Mouse (Mus musculus): ENCODE data around the gene Stx1b. TPM values are rescaled to one million over a fixed set of nuclear protein-coding genes. Genes with fewer than 3 reads are reported as not detected.
"Not testable (repeated sequence)": the region's sequence is repeated elsewhere in the genome, so short reads cannot be mapped to it uniquely, and the experiment has no call there.

Stx1b gene
- polyA plus RNA-seq, 1 experiment = 2.4 TPM

DNA sequence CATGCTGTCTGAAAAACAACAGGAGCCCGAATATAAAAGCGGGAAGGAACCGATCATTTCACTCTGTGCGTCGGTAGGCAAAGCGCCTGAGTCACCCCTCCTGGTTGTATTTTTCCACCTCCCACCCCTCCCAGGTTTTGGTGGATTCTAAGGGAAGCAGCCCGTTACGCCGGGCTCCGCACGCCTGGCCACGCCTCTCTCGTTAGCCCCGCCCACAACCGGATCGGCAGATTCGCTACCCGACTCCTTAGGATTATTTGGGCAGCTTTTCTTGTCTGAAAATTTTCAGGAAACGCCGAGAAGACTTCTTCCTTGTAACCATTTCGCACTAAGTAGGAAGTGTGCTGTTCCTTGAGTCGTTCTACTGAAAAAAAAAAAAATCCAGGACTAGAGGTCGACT, 47.9 kb downstream of the Stx1b start, which contains the start of gene Setd1a:
Gene Setd1a, plus strand, starts transcription at position 245 of the 400 bp plus-strand sequence.
- TF ChIP-seq POLR2A (IDR thresholded peaks at IDR 0.05; ENCODE audit: low read depth, low read length) = peak; percentile 11
- TF ChIP-seq CTCF (conservative IDR thresholded peaks at IDR 0.05; ENCODE audit: insufficient read depth, insufficient read length, low read depth, low read length) = no peak
- Histone ChIP-seq H3K27ac (ENCODE audit: insufficient read depth, low read depth, low read length) (peak within 1 kb of the TSS; percentile 100), H3K4me3 (ENCODE audit: insufficient read depth, low read depth, low read length) (peak within 1 kb of the TSS; percentile 90), H3K27me3 (replicated peaks; ENCODE audit: control insufficient read depth, insufficient read depth, low read length) (no peaks in the 10 kb centered on the region), H3K36me3 (ENCODE audit: control insufficient read depth, insufficient read depth, low read length) (no peaks in the 10 kb centered on the region), H3K4me1 (ENCODE audit: control insufficient read depth, insufficient read depth, low read length) (peaks cover 3% of the 10 kb centered on the region; the same call in 1 of the 2 replicates)
- WGBS = 0% methylated on average over 23 of the region's 23 CpGs
- peak; percentile 91 for DNase-seq

DNA sequence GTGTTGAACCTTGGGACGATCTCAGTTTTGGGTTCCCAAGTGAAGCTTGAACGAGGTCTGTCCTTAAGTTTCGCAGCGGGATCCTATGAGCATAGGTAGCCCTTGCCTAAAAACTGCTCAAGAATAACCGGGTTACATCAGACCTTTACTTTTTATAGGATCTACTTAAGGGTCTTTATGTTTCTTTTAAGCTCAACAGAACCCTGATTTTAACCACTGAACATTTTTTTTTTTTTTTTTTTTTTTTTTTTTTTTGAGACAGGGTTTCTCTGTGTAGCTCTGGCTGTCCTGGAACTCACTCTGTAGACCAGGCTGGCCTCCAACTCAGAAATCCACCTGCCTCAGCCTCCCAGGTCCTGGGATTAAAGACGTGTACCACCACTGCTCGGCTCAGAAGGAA, 48.5 kb downstream of the Stx1b start:
- 65% methylated on average over 7 of the region's 7 CpGs for WGBS
- Histone ChIP-seq H3K4me3 (ENCODE audit: insufficient read depth, low read depth, low read length) (peak overlapping the region; percentile 90), H3K27ac (ENCODE audit: insufficient read depth, low read depth, low read length) (peak overlapping the region; percentile 100)
- not testable (repeated sequence) for H3K4me1 ChIP-seq (ENCODE audit: control insufficient read depth, insufficient read depth, low read length); H3K27me3 ChIP-seq (replicated peaks; ENCODE audit: control insufficient read depth, insufficient read depth, low read length); H3K36me3 ChIP-seq (ENCODE audit: control insufficient read depth, insufficient read depth, low read length); DNase-seq

DNA sequence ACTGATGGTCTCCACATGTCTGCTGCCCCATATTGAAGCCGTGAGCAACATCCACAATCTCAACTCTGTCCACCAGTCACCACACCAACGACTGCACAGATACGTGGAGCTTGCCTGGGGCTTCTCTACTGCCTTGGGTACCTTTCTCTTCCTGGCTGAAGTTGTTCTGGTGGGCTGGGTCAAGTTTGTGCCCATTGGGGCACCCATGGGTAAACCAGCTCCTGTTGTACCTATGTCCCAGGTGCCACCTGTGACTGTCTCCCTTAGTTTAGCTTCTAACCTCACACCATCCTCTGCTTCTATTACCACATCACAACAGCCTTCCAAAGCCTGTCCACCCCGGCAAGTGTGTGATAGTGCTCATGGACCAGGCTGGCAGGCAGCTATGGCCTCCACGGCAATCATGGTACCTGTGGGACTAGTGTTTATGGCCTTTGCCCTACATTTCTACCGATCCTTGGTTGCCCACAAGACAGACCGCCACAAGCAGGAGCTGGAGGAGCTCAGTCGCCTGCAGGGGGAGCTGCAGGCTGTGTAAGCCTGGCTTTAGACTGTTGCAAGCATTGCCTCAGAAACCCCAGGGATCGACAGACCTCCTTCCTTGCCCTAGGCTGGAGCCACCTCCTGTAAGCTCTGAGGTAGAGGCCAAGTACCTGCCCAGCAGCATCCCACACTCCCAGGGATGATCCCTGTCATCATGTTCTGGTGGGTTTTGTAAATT, 50.5 kb downstream of the Stx1b start:
- Histone ChIP-seq H3K4me3 (ENCODE audit: insufficient read depth, low read depth, low read length) (no peak overlapping the region), H3K4me1 (ENCODE audit: control insufficient read depth, insufficient read depth, low read length) (peaks cover 9% of the 10 kb centered on the region; the same call in 1 of the 2 replicates), H3K27ac (ENCODE audit: insufficient read depth, low read depth, low read length) (no peak overlapping the region), H3K36me3 (ENCODE audit: control insufficient read depth, insufficient read depth, low read length) (no peaks in the 10 kb centered on the region), H3K27me3 (replicated peaks; ENCODE audit: control insufficient read depth, insufficient read depth, low read length) (no peaks in the 10 kb centered on the region)
- DNase-seq = peak; percentile 76
- TF ChIP-seq CTCF (conservative IDR thresholded peaks at IDR 0.05; ENCODE audit: insufficient read depth, insufficient read length, low read depth, low read length) = peak; percentile 84
- TF ChIP-seq POLR2A (IDR thresholded peaks at IDR 0.05; ENCODE audit: low read depth, low read length) = no peak
- 37% methylated on average over 9 of the region's 9 CpGs for WGBS

DNA sequence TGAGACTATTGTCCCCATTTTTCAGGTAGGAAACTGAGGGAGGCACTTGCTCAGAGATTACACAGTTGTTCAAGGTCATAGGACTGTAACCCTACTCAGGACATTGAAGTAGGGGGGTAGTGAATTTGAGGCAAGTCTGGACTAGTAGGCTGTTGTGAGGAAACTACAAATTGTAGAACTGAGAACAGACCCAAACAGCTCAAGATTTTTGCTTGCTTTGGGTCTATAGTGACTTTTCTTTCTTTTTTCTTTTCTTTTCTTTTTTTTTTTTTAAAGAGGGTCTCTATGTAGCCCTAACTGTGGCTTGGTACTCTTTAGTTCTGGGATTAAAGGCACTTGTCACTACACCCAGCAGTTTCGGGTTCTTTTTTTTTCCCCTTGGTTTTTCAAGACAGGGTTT, 51.8 kb downstream of the Stx1b start:
- TF ChIP-seq CTCF (conservative IDR thresholded peaks at IDR 0.05; ENCODE audit: insufficient read depth, insufficient read length, low read depth, low read length) (no peak), POLR2A (IDR thresholded peaks at IDR 0.05; ENCODE audit: low read depth, low read length) (no peak)
- Histone ChIP-seq H3K27ac (ENCODE audit: insufficient read depth, low read depth, low read length) (no peak overlapping the region), H3K36me3 (ENCODE audit: control insufficient read depth, insufficient read depth, low read length) (no peaks in the 10 kb centered on the region), H3K4me3 (ENCODE audit: insufficient read depth, low read depth, low read length) (no peak overlapping the region), H3K27me3 (replicated peaks; ENCODE audit: control insufficient read depth, insufficient read depth, low read length) (no peaks in the 10 kb centered on the region), H3K4me1 (ENCODE audit: control insufficient read depth, insufficient read depth, low read length) (peaks cover 6% of the 10 kb centered on the region; the same call in 1 of the 2 replicates)
- no peak for DNase-seq
- WGBS = 92% methylated on average over 1 of the region's 1 CpGs

DNA sequence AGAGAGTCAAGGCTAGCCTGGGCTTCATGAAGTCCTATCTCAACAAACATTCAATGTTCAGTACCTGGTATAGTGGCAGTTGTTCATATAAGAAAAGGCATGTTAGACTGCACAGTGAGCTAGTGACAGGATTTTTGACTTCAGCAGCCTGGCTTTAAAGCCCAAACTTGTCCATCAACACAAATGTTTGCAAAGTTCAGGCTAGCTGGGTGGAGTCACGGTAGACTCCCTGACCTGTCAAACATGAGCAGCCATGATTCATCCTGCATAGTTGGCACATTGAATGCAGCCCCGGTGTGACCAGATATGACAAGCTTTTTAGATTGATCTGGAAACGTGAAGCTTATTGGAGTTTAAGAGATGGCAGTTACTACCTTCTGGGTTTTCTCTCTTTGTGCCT, 52.3 kb downstream of the Stx1b start:
- TF ChIP-seq CTCF (conservative IDR thresholded peaks at IDR 0.05; ENCODE audit: insufficient read depth, insufficient read length, low read depth, low read length) (no peak), POLR2A (IDR thresholded peaks at IDR 0.05; ENCODE audit: low read depth, low read length) (no peak)
- H3K4me1 ChIP-seq (ENCODE audit: control insufficient read depth, insufficient read depth, low read length) = peaks cover 6% of the 10 kb centered on the region; the same call in 1 of the 2 replicates
- no peak for DNase-seq
- H3K36me3 ChIP-seq (ENCODE audit: control insufficient read depth, insufficient read depth, low read length) = no peaks in the 10 kb centered on the region
- WGBS = 42% methylated on average over 3 of the region's 3 CpGs
- H3K27me3 ChIP-seq (replicated peaks; ENCODE audit: control insufficient read depth, insufficient read depth, low read length) = no peaks in the 10 kb centered on the region
- H3K4me3 ChIP-seq (ENCODE audit: insufficient read depth, low read depth, low read length) = no peak overlapping the region
- H3K27ac ChIP-seq (ENCODE audit: insufficient read depth, low read depth, low read length) = no peak overlapping the region

DNA sequence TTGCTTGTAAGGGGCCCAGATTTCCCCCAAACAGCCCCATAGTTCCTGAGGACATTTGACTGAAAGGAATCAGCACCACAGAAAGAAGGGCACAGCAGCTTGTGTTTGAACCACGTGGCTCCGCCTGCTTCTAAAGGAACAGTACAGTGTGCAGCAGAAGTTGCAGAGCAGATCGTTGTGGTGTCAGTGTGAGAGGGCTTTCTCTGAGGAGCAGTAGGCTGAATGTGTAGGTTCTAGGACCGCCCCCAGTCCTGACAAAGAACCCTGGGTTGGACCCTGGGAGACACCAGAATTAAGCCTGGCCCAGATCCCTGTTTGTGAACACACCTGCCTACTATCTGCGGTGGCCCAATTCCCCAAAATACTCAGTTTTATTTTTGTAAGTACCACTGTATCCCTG, 53.1 kb downstream of the Stx1b start:
- DNase-seq = no peak
- H3K36me3 ChIP-seq (ENCODE audit: control insufficient read depth, insufficient read depth, low read length) = no peaks in the 10 kb centered on the region
- TF ChIP-seq CTCF (conservative IDR thresholded peaks at IDR 0.05; ENCODE audit: insufficient read depth, insufficient read length, low read depth, low read length) (no peak), POLR2A (IDR thresholded peaks at IDR 0.05; ENCODE audit: low read depth, low read length) (no peak)
- peaks cover 6% of the 10 kb centered on the region; the same call in 1 of the 2 replicates for H3K4me1 ChIP-seq (ENCODE audit: control insufficient read depth, insufficient read depth, low read length)
- H3K4me3 ChIP-seq (ENCODE audit: insufficient read depth, low read depth, low read length) = no peak overlapping the region
- no peak overlapping the region for H3K27ac ChIP-seq (ENCODE audit: insufficient read depth, low read depth, low read length)
- 69% methylated on average over 5 of the region's 5 CpGs for WGBS
- no peaks in the 10 kb centered on the region for H3K27me3 ChIP-seq (replicated peaks; ENCODE audit: control insufficient read depth, insufficient read depth, low read length)

DNA sequence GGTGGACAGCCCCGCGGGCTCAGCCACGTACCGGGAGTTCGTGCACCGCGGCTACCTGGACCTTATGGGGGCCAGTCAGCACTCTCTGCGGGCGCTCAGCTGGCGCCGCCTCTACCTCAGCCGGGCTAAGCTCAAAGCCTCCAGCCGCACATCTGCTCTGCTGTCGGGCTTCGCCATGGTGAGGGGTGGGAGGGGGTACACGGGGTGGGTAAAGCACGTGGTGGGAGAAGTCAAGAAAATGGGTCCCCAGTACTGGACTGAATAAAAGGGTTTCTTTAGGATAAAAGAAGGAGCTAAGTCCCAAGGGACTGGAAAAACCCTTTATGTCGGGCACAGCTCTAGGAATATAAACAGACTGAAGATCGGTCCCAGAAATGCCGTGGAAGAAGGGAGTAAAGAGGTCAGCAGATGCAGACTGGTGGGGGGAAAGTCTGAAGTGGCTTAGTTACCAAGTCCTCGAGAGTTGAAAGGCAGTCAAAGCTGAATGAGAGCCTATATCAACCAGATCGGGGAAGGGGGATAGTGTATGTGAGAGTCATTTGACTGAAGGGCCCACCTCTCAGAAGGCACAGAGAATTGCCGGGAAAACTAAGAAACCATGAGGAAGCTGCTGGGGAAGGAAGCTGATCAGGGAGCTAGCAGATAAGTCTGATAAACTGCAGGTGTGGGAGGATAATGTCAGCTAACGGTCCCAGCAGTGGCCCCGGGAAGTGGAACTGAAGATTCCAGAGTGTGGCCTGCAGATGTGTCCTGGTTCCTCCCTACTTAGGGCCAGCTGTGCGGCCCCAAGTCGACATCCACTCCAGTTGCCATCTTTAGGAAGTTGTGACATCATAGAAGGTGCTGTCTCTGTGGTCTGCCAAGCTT, 54.1 kb downstream of the Stx1b start:
- peak overlapping the region; percentile 95 for H3K4me3 ChIP-seq (ENCODE audit: insufficient read depth, low read depth, low read length)
- TF ChIP-seq POLR2A (IDR thresholded peaks at IDR 0.05; ENCODE audit: low read depth, low read length) (no peak), CTCF (conservative IDR thresholded peaks at IDR 0.05; ENCODE audit: insufficient read depth, insufficient read length, low read depth, low read length) (no peak)
- WGBS = 3% methylated on average over 27 of the region's 27 CpGs
- no peaks in the 10 kb centered on the region for H3K27me3 ChIP-seq (replicated peaks; ENCODE audit: control insufficient read depth, insufficient read depth, low read length)
- DNase-seq = peak; percentile 19
- no peaks in the 10 kb centered on the region for H3K36me3 ChIP-seq (ENCODE audit: control insufficient read depth, insufficient read depth, low read length)
- H3K27ac ChIP-seq (ENCODE audit: insufficient read depth, low read depth, low read length) = peak overlapping the region; percentile 83
- H3K4me1 ChIP-seq (ENCODE audit: control insufficient read depth, insufficient read depth, low read length) = peaks cover 6% of the 10 kb centered on the region; the same call in 1 of the 2 replicates
